Mouse (Mus musculus): ENCODE data around the gene Ccdc83.

DNA sequence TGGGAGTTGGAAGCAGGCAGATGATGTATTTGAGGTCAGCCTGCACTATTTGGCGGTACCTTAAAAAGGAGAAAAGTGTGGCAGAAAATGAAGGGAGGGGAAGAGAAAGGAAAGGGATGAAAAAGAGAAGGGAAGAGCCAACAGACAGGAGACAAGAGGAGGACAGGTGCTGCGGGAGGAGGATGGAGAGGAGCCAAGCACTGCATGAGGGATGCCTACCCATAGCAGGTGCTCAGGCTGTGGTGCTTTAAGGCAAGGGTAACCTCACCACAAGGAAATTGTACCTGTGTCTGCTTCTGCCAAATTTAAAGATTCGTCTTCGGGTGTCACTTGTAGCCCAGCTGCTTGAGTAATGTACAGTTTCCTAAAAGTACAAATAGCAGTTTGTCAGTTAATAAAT lies 37.5 kb downstream of the Ccdc83 start:
- TF ChIP-seq CTCF (IDR thresholded peaks at IDR 0.05; ENCODE audit: low read depth, low read length) (no peak), POLR2A (IDR thresholded peaks at IDR 0.05; ENCODE audit: extremely low read depth, insufficient read depth, low read length) (no peak)

Measured in liver, adult 2 months (tissue).